Mouse (Mus musculus) Patski (cell line): ENCODE data around the gene Dip2a. TPM values are rescaled to one million over a fixed set of nuclear protein-coding genes. Genes with fewer than 3 reads are reported as not detected.

Source experiments
- ATAC-seq: fragments of 100-300 bp; one replicate; pipeline ENCODE4 v1.8.0; 2021
- CTCF ChIA-PET: fragments of 350-600 bp; sonication (Branson Sonifier 250); formaldehyde crosslinking; loops from one replicate; lab custom pipeline; 2022; ENCODE audit warnings: inconsistent platforms; lab: Charles Lee
- POLR2A ChIA-PET: fragments of 350-600 bp; sonication (Branson Sonifier 250); formaldehyde crosslinking; loops from one replicate; lab custom pipeline; 2022; ENCODE audit warnings: antibody characterized with exemption, inconsistent platforms; lab: Charles Lee
- DNase-seq: peaks from one replicate; pipeline ENCODE4 v3.0.0-alpha.2; 2011; ENCODE audit warnings: low read depth, low spot score
- H3K27me3 ChIP-seq: fragments of 371-371 bp; one replicate; pipeline ENCODE4 v1.5.1; 2021
- CTCF ChIP-seq: fragments of 100-300 bp; IDR thresholded peaks from one replicate; pipeline ENCODE4 v1.5.1; 2021
- in situ Hi-C: fragments of 300-500 bp; cut with MboI; formaldehyde crosslinking; loops from 3 replicates; pipeline ENCODE4 v1.11.1; 2018; ENCODE audit warnings: low pct_unique_long_range_greater_than_20kb, mixed read lengths
- polyA plus RNA-seq: library from polyadenylated mRNA; unstranded; gene quantifications from one replicate; pipeline ENCODE4 v1.2.3, GENCODE M21; 2021

Dip2a gene
- polyA plus RNA-seq, 1 experiment from 2014 or later = 47.9 TPM

DNA sequence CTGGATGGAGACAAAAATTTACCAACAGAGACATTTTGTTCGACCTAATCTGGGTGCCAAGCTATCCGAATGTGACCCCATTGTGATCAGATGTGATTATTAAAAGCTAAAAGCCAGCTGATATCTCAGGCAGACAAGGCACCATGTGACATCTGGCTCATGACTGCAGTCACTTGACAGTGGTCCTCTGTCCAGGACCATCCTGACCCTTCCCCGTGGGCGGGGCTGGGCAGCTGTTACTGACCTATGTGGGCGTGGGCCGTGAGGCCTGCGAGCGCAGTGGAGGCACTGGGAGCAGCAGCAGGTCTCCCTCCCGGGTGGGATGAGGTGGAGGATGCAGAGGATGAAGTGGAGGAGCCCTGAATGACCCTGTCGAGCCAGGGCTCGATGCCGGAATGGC lies 27.5 kb downstream of the Dip2a start:
- TF ChIP-seq CTCF = no peak
- DNase-seq (no peak), ATAC-seq (no peak)
- CTCF ChIA-PET = no interaction called here
- no peaks in the 10 kb centered on the region for H3K27me3 ChIP-seq
- POLR2A ChIA-PET = no interaction called here
- in situ Hi-C loops = no loop called here

DNA sequence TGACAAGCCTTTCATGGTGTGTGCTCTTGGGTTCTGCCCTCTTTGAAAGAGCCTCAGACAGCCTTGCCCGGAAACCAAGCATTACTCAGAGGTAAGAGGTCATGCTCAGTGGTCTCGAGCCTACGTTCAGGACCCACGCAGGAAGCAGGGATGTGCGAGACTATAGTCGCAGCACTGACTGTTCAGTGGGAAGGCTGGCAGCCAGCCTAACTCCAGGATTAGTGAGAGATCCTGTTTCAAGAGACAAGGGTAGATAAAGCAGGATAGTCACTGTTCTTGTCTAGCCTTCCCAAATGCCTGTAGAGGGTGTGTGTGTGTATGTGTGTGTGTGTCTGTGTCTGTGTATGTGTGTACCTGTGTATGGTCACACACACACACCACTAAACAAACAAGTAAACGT lies 28.9 kb downstream of the Dip2a start:
- in situ Hi-C loops = no loop called here
- no peak for ATAC-seq
- H3K27me3 ChIP-seq = no peaks in the 10 kb centered on the region
- DNase-seq = peak; percentile 33
- no peak for TF ChIP-seq CTCF
- ChIA-PET CTCF (no interaction called here), POLR2A (no interaction called here)

DNA sequence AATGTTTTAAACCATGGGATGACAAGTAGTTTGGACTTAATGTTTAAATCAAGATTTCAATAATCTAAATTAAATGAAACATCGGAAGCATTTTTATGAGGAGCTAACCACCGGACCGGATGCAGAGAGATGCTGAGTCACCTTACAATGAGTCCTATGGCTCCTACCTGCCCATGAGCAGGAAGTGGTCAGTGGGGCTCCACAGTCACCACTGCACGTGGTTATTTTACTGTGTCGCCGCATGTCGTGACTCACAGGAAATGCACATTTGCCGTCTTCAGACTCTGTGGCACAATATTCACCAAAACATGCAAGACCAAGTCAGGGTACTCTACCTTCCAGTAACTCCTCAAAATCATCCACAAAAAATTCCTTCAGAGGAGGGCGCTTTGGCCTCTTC lies 38.4 kb downstream of the Dip2a start:
- no peaks in the 10 kb centered on the region for H3K27me3 ChIP-seq
- ATAC-seq = no peak
- ChIA-PET CTCF (no interaction called here), POLR2A (interaction anchor here (0.7 kb wide), 1 partner anchor 755 kb away, joined by 4 read pairs; no protein-coding TSS in a partner anchor)
- DNase-seq = no peak
- in situ Hi-C loops = no loop called here
- TF ChIP-seq CTCF = no peak

DNA sequence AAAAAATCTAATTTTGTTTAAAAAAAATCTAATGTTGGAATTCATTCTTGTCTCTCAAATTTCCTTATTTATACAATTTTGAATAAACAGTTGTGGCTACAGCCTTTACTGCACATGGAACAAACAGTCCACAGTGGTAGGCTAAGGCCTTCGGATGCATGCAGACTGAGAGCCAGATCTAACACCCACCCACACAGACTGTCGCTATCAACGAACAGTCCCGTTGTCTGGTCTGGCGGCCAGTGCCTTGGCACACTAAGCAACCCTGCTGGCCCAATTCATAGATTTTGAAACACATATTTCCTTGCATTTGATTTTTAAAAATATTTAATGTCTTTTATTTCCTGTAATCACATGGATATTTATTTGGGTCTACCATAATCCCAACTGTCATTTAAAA lies 45.0 kb downstream of the Dip2a start:
- CTCF ChIA-PET = no interaction called here
- no peak for TF ChIP-seq CTCF

DNA sequence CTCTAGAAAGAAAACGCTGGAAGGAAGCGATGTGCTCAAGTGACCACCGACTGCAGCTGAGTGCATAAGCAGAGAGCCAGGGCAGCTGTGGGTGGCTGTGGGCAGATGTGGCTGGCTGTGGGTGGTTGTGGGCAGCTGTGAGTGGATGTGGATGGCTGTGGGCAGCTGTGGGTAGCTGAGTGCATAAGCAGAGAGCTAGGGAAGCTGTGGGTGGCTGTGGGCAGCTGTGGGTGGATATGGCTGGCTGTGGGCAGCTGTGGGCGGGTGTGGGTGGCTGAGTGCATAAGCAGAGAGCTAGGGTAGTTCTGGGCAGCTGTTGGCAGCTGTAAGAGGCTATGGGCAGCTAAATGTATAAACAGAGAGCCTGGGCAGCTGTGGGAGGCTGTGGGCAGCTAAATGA lies 51.9 kb downstream of the Dip2a start:
- ATAC-seq = no peak
- in situ Hi-C loops = no loop called here
- CTCF ChIA-PET = no interaction called here
- TF ChIP-seq CTCF = no peak
- H3K27me3 ChIP-seq = no peaks in the 10 kb centered on the region
- no peak for DNase-seq
- POLR2A ChIA-PET = no interaction called here

More for the DNA sequence above, 45.0 kb downstream of the Dip2a start:
- POLR2A ChIA-PET = no interaction called here
- H3K27me3 ChIP-seq = no peaks in the 10 kb centered on the region
- no peak for DNase-seq
- in situ Hi-C loops = no loop called here
- ATAC-seq = no peak

DNA sequence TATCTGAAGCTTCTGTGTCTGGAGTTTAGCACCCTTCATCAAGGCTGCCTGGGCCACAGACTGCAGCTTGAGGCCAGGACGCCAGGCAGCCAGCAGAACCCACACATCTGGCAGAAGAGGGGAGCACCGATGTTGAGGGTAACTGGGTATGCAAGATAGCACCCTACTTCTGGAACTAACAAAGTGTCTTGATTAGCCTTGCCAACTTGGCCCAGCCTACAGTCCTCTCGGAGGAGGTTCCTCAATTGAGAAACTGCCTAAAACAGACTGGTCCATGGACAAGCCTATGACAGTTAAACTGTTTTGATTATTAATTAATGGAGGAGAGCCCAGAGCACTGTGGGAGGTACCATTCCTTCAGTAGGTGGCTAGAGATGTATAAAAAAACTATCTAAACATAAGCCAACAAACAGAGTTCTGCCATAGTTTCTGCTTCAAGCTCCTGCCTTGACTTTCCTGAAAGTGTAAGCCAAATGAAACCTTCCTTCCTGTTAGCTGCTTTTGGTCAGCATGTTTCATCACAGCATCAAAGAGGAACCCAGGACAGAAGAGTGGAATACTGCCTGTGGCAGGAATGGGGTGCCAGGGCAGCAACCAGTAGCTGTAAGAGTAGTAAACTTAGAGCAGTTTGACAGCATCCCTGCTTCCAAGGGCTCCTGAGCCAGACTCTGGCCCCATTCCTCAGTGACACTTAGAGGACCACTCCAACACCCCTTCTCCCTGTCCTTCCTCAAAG lies 55.0 kb downstream of the Dip2a start:
- H3K27me3 ChIP-seq = no peaks in the 10 kb centered on the region
- in situ Hi-C loops = no loop called here
- ChIA-PET POLR2A (no interaction called here), CTCF (no interaction called here)
- no peak for TF ChIP-seq CTCF
- DNase-seq = no peak
- ATAC-seq = no peak

DNA sequence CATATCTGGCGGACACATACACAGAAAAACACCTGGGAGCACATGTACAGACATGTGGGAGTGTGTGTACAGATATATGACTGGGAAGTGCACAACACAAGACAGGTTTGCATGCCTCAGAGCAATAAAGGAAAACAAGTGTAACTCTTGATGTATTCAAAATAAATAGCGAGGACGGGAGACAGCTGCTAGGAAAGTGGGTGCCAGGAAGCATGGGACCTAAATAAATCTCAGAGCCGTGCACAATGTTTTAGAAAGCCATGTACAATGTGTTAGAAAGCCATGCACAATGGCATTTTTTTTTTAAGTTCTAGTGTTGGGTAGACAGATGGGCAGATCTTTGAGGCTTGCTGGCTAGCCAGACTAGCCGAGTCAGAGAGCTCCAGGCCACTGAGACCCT lies 56.0 kb downstream of the Dip2a start:
- ATAC-seq = no peak
- ChIA-PET CTCF (interaction anchor here (1.0 kb wide), 1 partner anchor 10 kb away, joined by 3 read pairs; no protein-coding TSS in a partner anchor), POLR2A (no interaction called here)
- no peak for TF ChIP-seq CTCF
- DNase-seq = no peak
- H3K27me3 ChIP-seq = no peaks in the 10 kb centered on the region
- in situ Hi-C loops = no loop called here

DNA sequence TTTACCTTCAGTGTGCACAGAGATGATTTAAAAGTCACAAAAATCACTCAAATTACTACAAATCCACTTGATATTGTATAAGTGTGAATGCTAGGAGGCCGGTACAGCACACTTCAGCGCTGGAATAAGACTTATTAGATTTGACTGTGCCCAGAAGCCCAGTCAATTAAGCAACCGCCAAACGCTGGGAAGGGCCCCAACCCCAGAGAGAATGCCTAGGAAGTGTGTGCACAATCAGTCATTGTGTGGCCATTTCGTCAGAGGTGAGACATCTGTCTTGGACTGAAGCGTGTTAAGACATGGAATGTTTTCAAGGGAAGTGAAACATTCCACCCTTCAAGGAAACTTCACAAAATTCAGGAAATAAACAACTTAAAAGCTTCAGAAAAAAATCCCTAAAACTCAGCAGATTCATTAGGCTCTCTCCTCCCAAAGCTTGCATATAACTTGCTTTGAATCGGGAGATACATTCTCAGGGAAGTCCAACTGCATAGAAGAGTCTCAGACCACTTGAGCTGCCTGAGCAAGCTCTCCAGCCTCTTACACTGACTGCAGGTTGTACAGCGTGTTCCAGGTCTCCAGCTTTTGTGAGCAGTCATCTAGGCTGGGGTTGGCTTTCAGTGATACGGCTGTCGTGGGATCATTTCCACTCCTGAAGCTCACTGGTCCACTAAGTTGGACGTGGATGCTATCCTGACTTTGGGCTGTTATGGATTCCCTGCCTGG lies 56.7 kb downstream of the Dip2a start:
- in situ Hi-C loops = no loop called here
- POLR2A ChIA-PET = no interaction called here
- H3K27me3 ChIP-seq = no peaks in the 10 kb centered on the region
- DNase-seq (no peak), ATAC-seq (no peak)
- CTCF ChIA-PET = interaction anchor here (1.0 kb wide), 1 partner anchor 10 kb away, joined by 3 read pairs; no protein-coding TSS in a partner anchor
- TF ChIP-seq CTCF = no peak

DNA sequence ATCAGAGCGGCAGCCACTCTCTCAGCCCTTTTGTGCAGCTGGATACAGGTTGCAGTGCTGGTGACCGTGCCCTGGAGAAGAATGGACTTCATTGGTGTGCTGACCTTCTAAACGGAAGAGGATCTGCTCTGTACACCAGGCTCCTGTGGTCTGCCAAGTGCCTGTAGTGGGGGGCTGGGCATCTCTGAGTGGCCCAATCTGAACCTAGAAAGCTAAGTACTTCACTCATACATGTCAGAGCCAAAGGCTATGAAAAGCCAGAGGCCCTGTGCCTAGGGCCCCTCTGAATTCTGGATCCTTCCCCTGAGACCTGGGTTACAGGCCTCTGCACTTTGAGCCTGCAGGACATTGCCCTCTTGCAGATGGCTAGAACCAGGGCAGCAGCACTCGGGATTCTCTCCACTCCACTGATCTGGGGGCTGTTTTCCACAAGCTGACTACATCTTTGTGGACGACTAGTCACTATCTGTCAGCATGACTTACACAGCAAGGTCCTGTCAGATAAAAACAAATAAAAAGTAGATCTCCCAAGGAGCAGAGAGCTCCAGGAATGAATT lies 66.5 kb downstream of the Dip2a start:
- ATAC-seq = no peak
- CTCF ChIA-PET = no interaction called here
- no peaks in the 10 kb centered on the region for H3K27me3 ChIP-seq
- in situ Hi-C loops = no loop called here
- no peak for TF ChIP-seq CTCF
- POLR2A ChIA-PET = interaction anchor here (0.6 kb wide), 1 partner anchor 28 kb away, joined by 4 read pairs; no protein-coding TSS in a partner anchor
- DNase-seq = no peak

DNA sequence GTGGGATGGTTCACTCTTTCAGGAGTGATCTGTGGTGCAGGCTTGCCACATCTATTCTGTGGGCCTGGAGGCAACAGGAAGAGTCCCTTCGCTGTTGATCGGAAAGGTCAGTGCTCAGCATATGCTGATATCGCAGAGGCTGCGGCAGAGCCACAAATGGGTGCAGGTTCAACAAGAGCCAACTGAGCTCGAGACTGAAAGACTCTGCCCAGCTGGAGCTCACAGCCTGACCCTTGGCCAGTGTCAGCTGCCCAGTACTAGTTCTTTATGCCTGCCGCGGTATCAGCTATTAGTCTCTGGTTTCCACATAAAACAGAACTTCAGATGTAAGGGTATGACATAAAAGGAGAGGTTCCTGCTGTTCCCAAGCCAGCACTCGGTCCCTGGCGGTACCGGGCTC lies 69.8 kb downstream of the Dip2a start:
- POLR2A ChIA-PET = no interaction called here

DNA sequence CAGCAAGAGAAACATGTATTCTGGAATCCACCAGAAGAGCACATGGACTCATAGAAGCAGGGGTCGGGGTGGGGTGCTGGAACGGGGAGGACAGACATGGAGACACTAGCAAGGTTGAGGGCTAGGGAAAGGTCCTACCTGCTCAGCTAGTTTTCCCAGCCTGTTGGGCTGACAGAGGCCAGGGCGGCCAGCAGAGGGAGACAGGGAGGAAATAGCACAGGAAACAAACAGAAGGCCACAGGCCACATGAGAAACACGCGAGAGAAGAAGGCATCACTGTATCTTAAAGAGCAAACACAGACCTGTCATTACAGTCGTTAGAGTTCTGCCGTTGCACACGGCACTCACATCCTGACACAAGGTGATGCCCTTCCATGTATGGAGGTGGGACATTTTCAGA lies 73.9 kb downstream of the Dip2a start:
- ChIA-PET CTCF (interaction anchor here (0.8 to 1.3 kb wide), 2 partner anchors 21 to 141 kb away, joined by 3 read pairs; no protein-coding TSS in a partner anchor), POLR2A (no interaction called here)
- DNase-seq (no peak), ATAC-seq (no peak)
- no peaks in the 10 kb centered on the region for H3K27me3 ChIP-seq
- TF ChIP-seq CTCF = no peak
- in situ Hi-C loops = no loop called here

More for the DNA sequence above, 69.8 kb downstream of the Dip2a start:
- TF ChIP-seq CTCF = no peak
- in situ Hi-C loops = no loop called here
- CTCF ChIA-PET = no interaction called here
- no peak for DNase-seq
- no peaks in the 10 kb centered on the region for H3K27me3 ChIP-seq
- ATAC-seq = no peak
